Mouse (Mus musculus) stomach, postnatal 0 days (tissue): ENCODE measurements around the gene Tmem218. TPM values are rescaled to one million over a fixed set of nuclear protein-coding genes. Genes with fewer than 3 reads are reported as not detected.

ENCODE experiments used
- ATAC-seq: fragments of 200-750 bp; cut with Nextera tagmentation; 2 replicates; pipeline ENCODE4 v1.8.0; 2017; ENCODE audit not compliant: low FRiP score, low TSS enrichment
- DNase-seq: peaks from one replicate; pipeline ENCODE4 v3.0.0-alpha.2; 2016; ENCODE audit warnings: low spot score
- H3K27ac ChIP-seq: fragments of 300-500 bp; sonication (generic); replicated peaks from 2 replicates; pipeline ENCODE4 v1.5.1; 2014; ENCODE audit warnings: mild to moderate bottlenecking, control low read depth
- H3K27me3 ChIP-seq: fragments of 300-500 bp; sonication (generic); 2 replicates; pipeline ENCODE4 v1.6.1; 2014; ENCODE audit warnings: low read length; ENCODE audit not compliant: control insufficient read depth, insufficient read depth
- H3K36me3 ChIP-seq: fragments of 300-500 bp; sonication (generic); 2 replicates; pipeline ENCODE4 v1.6.1; 2014; ENCODE audit warnings: low read length, mixed read lengths; ENCODE audit not compliant: control insufficient read depth, insufficient read depth
- H3K4me1 ChIP-seq: fragments of 300-500 bp; sonication (generic); replicated peaks from 2 replicates; pipeline ENCODE4 v1.6.1; 2014; ENCODE audit warnings: antibody characterized with exemption; ENCODE audit not compliant: control insufficient read depth, insufficient read depth
- H3K4me2 ChIP-seq: fragments of 300-500 bp; sonication (generic); replicated peaks from 2 replicates; pipeline ENCODE4 v1.6.1; 2014; ENCODE audit warnings: low read depth, mild to moderate bottlenecking, control low read depth, moderate library complexity
- H3K4me3 ChIP-seq: fragments of 300-500 bp; sonication (generic); 2 replicates; pipeline ENCODE4 v1.5.1; 2014; ENCODE audit warnings: low read depth, low read length, control low read depth
- H3K9ac ChIP-seq: fragments of 300-500 bp; sonication (generic); 2 replicates; pipeline ENCODE4 v1.6.1; 2014; ENCODE audit warnings: mild to moderate bottlenecking, low read length, control low read depth, mixed read lengths
- H3K9me3 ChIP-seq: fragments of 300-500 bp; sonication (generic); 2 replicates; pipeline ENCODE4 v1.6.1; 2016; ENCODE audit warnings: low read length; ENCODE audit not compliant: control insufficient read depth
- CTCF ChIP-seq: IDR thresholded peaks from 2 replicates; pipeline ENCODE4 v1.5.1; 2016; ENCODE audit warnings: antibody characterized with exemption, low read depth, mild to moderate bottlenecking, moderate library complexity
- EP300 ChIP-seq: optimal IDR thresholded peaks from 2 replicates; pipeline ENCODE3; 2016; ENCODE audit warnings: antibody characterized with exemption
- WGBS: fragments of 180-500 bp; shearing (Covaris S2); extraction: QIAGEN DNeasy Blood & Tissue Kit; methylation state at CpG from one replicate; pipeline ENCODE4 v1.1.7; 2014; 5-methylcytosine and 5-hydroxymethylcytosine counted together
- polyA plus RNA-seq: library from polyadenylated mRNA; unstranded; fragments of >200 nt; fragmentation: Nextera tagmentation; extraction: Ambion mirVana; gene quantifications from 2 replicates; pipeline ENCODE4 v1.2.1, GENCODE M21; 2015

Gene Tmem218
- polyA plus RNA-seq, 1 experiment from 2014 or later: 7.3 TPM

GRCm38 (mm10) chr9:37235951-37236737, 28.1 kb downstream of the Tmem218 start:
- Histone ChIP-seq H3K27ac (no peak overlapping the region), H3K4me2 (no peak overlapping the region), H3K4me3 (no peak overlapping the region), H3K9me3 (no peaks in the 10 kb centered on the region), H3K4me1 (no peaks in the 10 kb centered on the region), H3K27me3 (no peaks in the 10 kb centered on the region), H3K9ac (no peak overlapping the region), H3K36me3 (no peaks in the 10 kb centered on the region)
- DNase-seq: peak; percentile 54
- WGBS: 61% methylated on average over 4 of the region's 4 CpGs
- ATAC-seq: peak; percentile 80
- TF ChIP-seq CTCF (no peak), EP300 (no peak)

GRCm38 (mm10) chr9:37242764-37243163, 34.7 kb downstream of the Tmem218 start:
- ATAC-seq: no peak
- no peaks in the 10 kb centered on the region for H3K4me1 ChIP-seq
- H3K9ac ChIP-seq: no peak overlapping the region
- H3K9me3 ChIP-seq: no peaks in the 10 kb centered on the region
- no peaks in the 10 kb centered on the region for H3K27me3 ChIP-seq
- TF ChIP-seq EP300 (no peak), CTCF (no peak)
- no peak for DNase-seq
- no peak overlapping the region for H3K27ac ChIP-seq
- 89% methylated on average over 3 of the region's 3 CpGs for WGBS
- H3K4me3 ChIP-seq: no peak overlapping the region
- no peak overlapping the region for H3K4me2 ChIP-seq
- no peaks in the 10 kb centered on the region for H3K36me3 ChIP-seq

- no peak overlapping the region for H3K27ac ChIP-seq
- H3K9ac ChIP-seq: no peak overlapping the region
- H3K4me2 ChIP-seq: no peak overlapping the region
- WGBS: 62% methylated on average over 1 of the region's 1 CpGs
- ATAC-seq (no peak), DNase-seq (no peak)
- H3K4me3 ChIP-seq: no peak overlapping the region
- no peaks in the 10 kb centered on the region for H3K27me3 ChIP-seq
- no peaks in the 10 kb centered on the region for H3K4me1 ChIP-seq
- no peaks in the 10 kb centered on the region for H3K36me3 ChIP-seq
- no peaks in the 10 kb centered on the region for H3K9me3 ChIP-seq
- no peak for TF ChIP-seq CTCF
- TF ChIP-seq EP300: no peak
Measured at GRCm38 (mm10) chr9:37244600-37244999, 36.6 kb downstream of the Tmem218 start.

GRCm38 (mm10) chr9:37245404-37245803, 37.4 kb downstream of the Tmem218 start:
- no peaks in the 10 kb centered on the region for H3K27me3 ChIP-seq
- H3K27ac ChIP-seq: no peak overlapping the region
- TF ChIP-seq EP300 (no peak), CTCF (no peak)
- H3K4me2 ChIP-seq: no peak overlapping the region
- ATAC-seq (no peak), DNase-seq (no peak)
- WGBS: 50% methylated on average over 2 of the region's 2 CpGs
- no peaks in the 10 kb centered on the region for H3K4me1 ChIP-seq
- no peaks in the 10 kb centered on the region for H3K36me3 ChIP-seq
- H3K9ac ChIP-seq: no peak overlapping the region
- no peaks in the 10 kb centered on the region for H3K9me3 ChIP-seq
- no peak overlapping the region for H3K4me3 ChIP-seq

GRCm38 (mm10) chr9:37245810-37246209, 37.8 kb downstream of the Tmem218 start:
- Histone ChIP-seq H3K4me3 (no peak overlapping the region), H3K27ac (no peak overlapping the region), H3K4me2 (no peak overlapping the region), H3K4me1 (no peaks in the 10 kb centered on the region), H3K36me3 (no peaks in the 10 kb centered on the region), H3K27me3 (no peaks in the 10 kb centered on the region), H3K9ac (no peak overlapping the region), H3K9me3 (no peaks in the 10 kb centered on the region)
- TF ChIP-seq EP300: no peak
- no peak for TF ChIP-seq CTCF
- no peak for DNase-seq
- 81% methylated on average over 1 of the region's 1 CpGs for WGBS
- ATAC-seq: no peak

GRCm38 (mm10) chr9:37247429-37247828, 39.4 kb downstream of the Tmem218 start:
- Histone ChIP-seq H3K36me3 (no peaks in the 10 kb centered on the region), H3K4me2 (no peak overlapping the region), H3K4me1 (no peaks in the 10 kb centered on the region), H3K27ac (no peak overlapping the region), H3K4me3 (no peak overlapping the region), H3K27me3 (no peaks in the 10 kb centered on the region), H3K9ac (no peak overlapping the region), H3K9me3 (no peaks in the 10 kb centered on the region)
- ATAC-seq (no peak), DNase-seq (no peak)
- TF ChIP-seq EP300 (no peak), CTCF (no peak)
